Mouse (Mus musculus): ENCODE data around the gene Ano4. TPM values are rescaled to one million over a fixed set of nuclear protein-coding genes. Genes with fewer than 3 reads are reported as not detected.

Ano4 gene
- total and polyA plus RNA-seq, 3 experiments = not detected

DNA sequence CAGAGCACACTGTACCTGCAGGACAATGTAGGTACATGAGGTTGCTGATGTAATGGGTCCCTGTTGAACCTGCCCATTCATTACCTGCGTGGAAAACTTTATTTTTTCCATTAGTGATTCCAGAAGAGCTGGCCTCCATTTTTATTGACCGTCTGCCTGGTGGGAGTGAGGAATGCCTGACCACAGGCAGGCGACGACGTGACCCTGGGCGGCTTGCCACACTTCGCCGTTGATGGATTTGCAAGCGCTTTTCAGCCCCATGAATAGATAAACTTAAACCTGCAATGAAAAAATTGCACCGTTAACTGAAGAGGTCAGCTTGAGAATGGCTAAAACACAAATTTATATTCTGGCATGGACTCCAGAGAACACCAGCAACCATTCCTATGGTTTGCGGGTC, 195.4 kb downstream of the Ano4 start:
- dilution Hi-C loops (cut with MboI; ENCODE audit: extremely low pct_ligation_motif_present, extremely low pct_unique_long_range_greater_than_20kb, low sequenced_read_pairs) = no loop called here
- TF ChIP-seq NRF1 (IDR thresholded peaks at IDR 0.05; ENCODE audit: low read depth, low read length) (no peak), SMC3 (IDR thresholded peaks at IDR 0.05; ENCODE audit: low read depth, low read length) (no peak), MAX (IDR thresholded peaks at IDR 0.05; ENCODE audit: low read length) (no peak), RCOR1 (conservative IDR thresholded peaks at IDR 0.05; ENCODE audit: low read depth, low read length) (no peak), ZNF384 (IDR thresholded peaks at IDR 0.05; ENCODE audit: low read depth, low read length) (no peak), SIN3A (IDR thresholded peaks at IDR 0.05; ENCODE audit: low read length) (no peak), TBP (conservative IDR thresholded peaks at IDR 0.05; ENCODE audit: low read depth, low read length) (no peak), USF2 (conservative IDR thresholded peaks at IDR 0.05; ENCODE audit: low read depth, low read length) (no peak), POLR2A (IDR thresholded peaks at IDR 0.05; ENCODE audit: low read depth, low read length) (no peak), RAD21 (IDR thresholded peaks at IDR 0.05; ENCODE audit: low read depth, low read length) (no peak), GABPA (IDR thresholded peaks at IDR 0.05; ENCODE audit: insufficient replicate concordance, low read depth, low read length) (no peak), MXI1 (IDR thresholded peaks at IDR 0.05; ENCODE audit: low read depth, low read length) (no peak), E2F4 (IDR thresholded peaks at IDR 0.05; ENCODE audit: insufficient replicate concordance, low read depth, low read length) (no peak), NELFE (IDR thresholded peaks at IDR 0.05; ENCODE audit: low read depth, low read length) (no peak), POLR2AphosphoS2 (IDR thresholded peaks at IDR 0.05; ENCODE audit: low read depth, low read length) (no peak), JUN (IDR thresholded peaks at IDR 0.05; ENCODE audit: insufficient read depth, low read depth, low read length) (no peak)
- H3K27ac ChIP-seq (ENCODE audit: insufficient read depth, low read depth) = no peak overlapping the region
- H3K27me3 ChIP-seq (replicated peaks) = no peaks in the 10 kb centered on the region
- H3K4me1 ChIP-seq (ENCODE audit: control insufficient read depth in 1 of 2, insufficient read depth in 2 of 2) = no peaks in the 10 kb centered on the region
- no peaks in the 10 kb centered on the region for H3K36me3 ChIP-seq (replicated peaks in 1 of 2; ENCODE audit: control insufficient read depth in 1 of 2, insufficient read depth in 1 of 2, low read length in 1 of 2)
- no peak overlapping the region for H3K9ac ChIP-seq (ENCODE audit: insufficient read depth, low read depth)
- no peaks in the 10 kb centered on the region for H3K9me3 ChIP-seq (replicated peaks; ENCODE audit: low read length)
- in situ Hi-C loops (cut with MboI; ENCODE audit: low pct_ligation_motif_present, low pct_unique_long_range_greater_than_20kb, low sequenced_read_pairs) = no loop called here
- H3K4me2 ChIP-seq (ENCODE audit: insufficient read depth, low read depth, poor library complexity, severe bottlenecking) = no peak overlapping the region
- H3K4me3 ChIP-seq (replicated peaks in 1 of 3; ENCODE audit: low read depth in 2 of 3, low read length in 2 of 3, poor library complexity in 1 of 3) = no peak overlapping the region
- H3K79me2 ChIP-seq (replicated peaks; ENCODE audit: control insufficient read depth, extremely low read depth, insufficient read depth, poor library complexity, severe bottlenecking) = no peaks in the 10 kb centered on the region
- DNase-seq (ENCODE audit: extremely low read depth) = no peak

DNA sequence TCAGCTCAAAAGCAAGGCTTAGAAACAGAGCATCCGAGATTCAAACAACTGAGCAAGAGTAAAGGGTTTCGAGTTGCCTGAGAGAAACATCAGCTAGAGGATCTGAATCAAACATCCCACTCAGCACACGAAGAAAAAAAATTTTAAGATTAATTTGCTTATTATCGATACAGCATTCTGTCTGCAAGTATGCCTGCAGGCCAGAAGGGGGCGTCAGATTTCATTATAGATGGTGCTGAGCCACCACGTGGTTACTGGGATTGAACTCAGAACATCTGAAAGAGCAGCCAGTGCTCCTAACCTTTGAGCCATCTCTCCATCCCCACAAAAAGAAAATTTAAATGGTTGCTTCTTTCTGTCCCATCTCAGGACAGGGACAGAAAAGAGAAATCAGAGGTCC, 223.2 kb downstream of the Ano4 start:
- Histone ChIP-seq H3K9me3 (replicated peaks; ENCODE audit: low read length) (no peaks in the 10 kb centered on the region), H3K4me3 (replicated peaks in 1 of 3; ENCODE audit: low read depth in 2 of 3, low read length in 2 of 3, poor library complexity in 1 of 3) (no peak overlapping the region), H3K36me3 (replicated peaks in 1 of 2; ENCODE audit: control insufficient read depth in 1 of 2, insufficient read depth in 1 of 2, low read length in 1 of 2) (no peaks in the 10 kb centered on the region), H3K4me2 (ENCODE audit: insufficient read depth, low read depth, poor library complexity, severe bottlenecking) (no peak overlapping the region), H3K79me2 (replicated peaks; ENCODE audit: control insufficient read depth, extremely low read depth, insufficient read depth, poor library complexity, severe bottlenecking) (no peaks in the 10 kb centered on the region), H3K4me1 (ENCODE audit: control insufficient read depth in 1 of 2, insufficient read depth in 2 of 2) (no peaks in the 10 kb centered on the region), H3K27me3 (replicated peaks) (no peaks in the 10 kb centered on the region), H3K27ac (ENCODE audit: insufficient read depth, low read depth) (no peak overlapping the region), H3K9ac (ENCODE audit: insufficient read depth, low read depth) (no peak overlapping the region)
- in situ Hi-C loops (cut with MboI; ENCODE audit: low pct_ligation_motif_present, low pct_unique_long_range_greater_than_20kb, low sequenced_read_pairs) = no loop called here
- dilution Hi-C loops (cut with MboI; ENCODE audit: extremely low pct_ligation_motif_present, extremely low pct_unique_long_range_greater_than_20kb, low sequenced_read_pairs) = no loop called here
- TF ChIP-seq MAX (IDR thresholded peaks at IDR 0.05; ENCODE audit: low read length) (no peak), HCFC1 (IDR thresholded peaks at IDR 0.05; ENCODE audit: low read depth, low read length) (no peak), RCOR1 (conservative IDR thresholded peaks at IDR 0.05; ENCODE audit: low read depth, low read length) (no peak), MAFK (IDR thresholded peaks at IDR 0.05; ENCODE audit: insufficient replicate concordance, low read length) (no peak), MYC (IDR thresholded peaks at IDR 0.05; ENCODE audit: low read depth, low read length) (0 out of 2 replicates have a peak, but pooled peaks have one; percentile 39), USF2 (conservative IDR thresholded peaks at IDR 0.05; ENCODE audit: low read depth, low read length) (no peak), CTCF (conservative IDR thresholded peaks at IDR 0.05 in 1 of 2, IDR thresholded peaks at IDR 0.05 in 1 of 2; ENCODE audit: low read depth in 2 of 2, low read length in 2 of 2) (peak in 1 of 2 experiments; percentile 52; a peak in 2 of 4 replicates), TBP (conservative IDR thresholded peaks at IDR 0.05; ENCODE audit: low read depth, low read length) (no peak), SMC3 (IDR thresholded peaks at IDR 0.05; ENCODE audit: low read depth, low read length) (peak; percentile 31; the same call in 1 of the 2 replicates), NRF1 (IDR thresholded peaks at IDR 0.05; ENCODE audit: low read depth, low read length) (no peak), POLR2A (IDR thresholded peaks at IDR 0.05; ENCODE audit: low read depth, low read length) (no peak), CHD1 (IDR thresholded peaks at IDR 0.05; ENCODE audit: low read depth, low read length) (no peak), PAX5 (IDR thresholded peaks at IDR 0.05; ENCODE audit: low read length) (no peak), IRF4 (IDR thresholded peaks at IDR 0.05; ENCODE audit: low read depth, low read length) (no peak), ZC3H11A (IDR thresholded peaks at IDR 0.05; ENCODE audit: low read depth, low read length) (no peak), RAD21 (IDR thresholded peaks at IDR 0.05; ENCODE audit: low read depth, low read length) (peak; percentile 10), MEF2A (IDR thresholded peaks at IDR 0.05; ENCODE audit: borderline replicate concordance, low read depth, low read length) (no peak)
- DNase-seq (ENCODE audit: extremely low read depth) = no peak

Data from CH12.LX (cell line).